Mouse (Mus musculus) mouse trophoblast stem cell (cell line): ENCODE results near the gene Jph2.
"Not testable (repeated sequence)": the region's sequence is repeated elsewhere in the genome, so short reads cannot be mapped to it uniquely, and the experiment has no call there.

Experiments used
- in situ Hi-C, 2 experiments: fragments of 300-500 bp; cut with MseI, MboI; formaldehyde crosslinking; loops; 2 replicates in 1 of 2; 3 replicates in 1 of 2; pipeline ENCODE4 v1.15.1; 2025

Jph2 gene

GRCm38 (mm10) chr2:163411840-163412239 is 14.0 kb upstream of the Jph2 start:
- in situ Hi-C loops, result no loop called here

DNA sequence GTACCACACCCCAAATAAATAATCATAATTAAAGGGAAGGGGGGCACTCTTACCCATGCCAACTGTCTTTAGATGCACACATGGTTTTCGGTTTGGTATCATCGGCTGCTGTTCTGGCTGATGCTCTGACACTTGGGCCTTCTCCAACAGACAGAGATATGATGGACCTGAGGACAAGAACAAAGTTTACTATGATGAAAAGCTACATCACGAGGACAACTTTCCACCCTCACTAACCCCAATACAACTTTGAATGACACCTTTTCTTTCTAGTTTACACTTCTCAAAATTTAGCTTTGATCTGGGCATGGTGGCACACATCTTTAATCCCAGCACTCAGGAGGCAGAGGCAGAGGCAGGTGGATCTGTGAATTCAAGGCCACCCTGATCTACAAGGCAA is 13.6 kb upstream of the Jph2 start:
- in situ Hi-C loops, result not testable (repeated sequence)

DNA sequence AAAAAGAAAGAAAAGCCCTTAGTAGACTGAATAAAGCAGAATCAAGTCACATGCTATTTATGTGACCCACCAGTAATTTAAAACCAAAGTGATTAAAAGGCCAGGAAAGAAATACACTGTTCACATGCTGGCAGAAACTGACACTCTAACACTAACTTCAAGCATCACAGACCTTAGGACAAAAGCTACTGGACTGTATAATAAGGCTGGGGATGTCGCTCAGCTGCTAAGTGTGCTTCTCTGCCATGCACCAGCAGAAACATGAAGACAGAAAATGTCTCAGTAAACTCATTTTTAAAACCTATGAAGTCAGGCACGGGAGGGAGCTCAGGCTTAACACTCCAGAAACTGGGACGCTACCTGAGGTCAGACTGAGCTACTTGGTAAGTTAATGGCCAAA is 12.4 kb upstream of the Jph2 start:
- in situ Hi-C loops, result no loop called here

DNA sequence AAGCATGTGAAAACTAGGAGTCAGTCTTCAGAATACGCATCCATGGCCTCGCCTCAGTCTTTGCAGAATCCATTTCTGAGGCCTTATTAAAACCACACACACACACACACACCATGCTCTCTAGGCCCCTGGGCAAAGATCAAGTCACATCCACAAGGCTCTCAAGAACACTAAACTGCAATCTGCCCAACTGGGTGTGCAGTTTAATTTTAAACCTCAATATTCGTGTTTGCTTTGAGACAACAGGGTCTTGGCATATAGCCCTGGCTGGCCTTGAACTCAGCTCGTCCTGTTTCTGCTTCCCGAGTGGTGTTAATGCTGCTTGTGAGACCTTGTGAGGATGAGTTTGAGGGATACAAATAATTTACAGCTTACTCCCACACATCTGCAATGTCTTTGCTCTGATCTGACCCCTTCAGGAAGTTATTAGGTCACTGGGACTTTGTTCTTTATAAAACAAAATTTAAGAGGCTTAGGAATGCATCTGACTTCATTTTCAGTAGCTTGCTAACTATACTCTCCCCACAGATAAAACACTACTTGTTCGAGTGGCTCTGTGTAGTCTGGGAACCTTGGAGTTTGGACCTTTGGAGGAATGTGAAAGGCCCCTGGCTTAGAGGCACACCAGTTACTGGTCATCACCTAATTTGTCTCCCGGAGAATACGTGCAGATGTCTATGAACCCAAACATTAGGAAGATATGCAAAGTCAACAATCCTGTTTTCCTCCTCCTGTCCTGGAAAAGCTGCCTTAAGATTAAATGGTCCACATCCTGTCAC is 6.4 kb upstream of the Jph2 start:
- in situ Hi-C loops, result loop anchor here (5.0 kb wide), 1 partner anchor 62 kb away; no protein-coding TSS in a partner anchor

DNA sequence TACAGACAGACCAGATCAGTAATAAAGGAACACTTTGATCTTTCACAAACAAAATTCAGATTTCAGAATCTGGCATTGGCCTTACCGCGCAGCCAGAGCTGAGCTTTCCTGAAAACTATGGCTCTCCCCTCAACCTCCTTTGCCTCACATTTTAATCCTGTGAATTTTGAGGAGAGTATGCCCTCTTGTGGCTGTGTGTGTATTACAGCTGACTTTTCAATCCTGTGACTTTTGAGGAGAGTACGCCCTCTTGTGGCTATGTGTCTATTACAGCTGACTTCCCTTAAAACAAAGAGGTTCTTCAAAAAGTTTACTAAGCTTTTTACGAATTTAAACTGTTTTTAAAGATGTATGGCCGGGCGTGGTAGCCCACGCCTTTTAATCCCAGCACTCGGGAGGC is 3.4 kb upstream of the Jph2 start:
- in situ Hi-C loops, result loop anchor here (5.0 kb wide), 1 partner anchor 59 kb away; no protein-coding TSS in a partner anchor

- in situ Hi-C loops, result no loop called here
Observed at GRCm38 (mm10) chr2:163399222-163399621, 1.4 kb upstream of the Jph2 start.

DNA sequence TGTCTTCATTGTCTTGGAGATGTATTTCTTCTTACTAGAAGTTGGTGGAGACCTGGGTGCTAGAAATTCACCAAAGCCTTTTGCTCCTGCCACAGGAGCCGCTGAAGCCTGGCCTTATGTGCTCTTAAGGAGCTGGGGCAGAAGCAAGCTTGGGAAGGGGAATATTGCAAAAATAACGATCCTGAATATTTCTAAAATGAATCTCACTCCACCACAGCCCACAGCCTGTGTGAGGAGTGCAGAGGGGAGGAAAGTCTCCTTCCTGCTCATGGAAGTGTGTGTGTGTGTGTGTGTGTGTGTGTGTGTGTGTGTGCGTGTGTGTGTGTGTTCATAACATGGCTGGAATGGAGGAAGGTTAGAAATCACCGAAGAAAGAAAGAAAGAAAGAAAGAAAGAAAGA is 977 bp upstream of the Jph2 start:
- in situ Hi-C loops, result no loop called here

- in situ Hi-C loops, result no loop called here
Observed at GRCm38 (mm10) chr2:163397071-163397470, 722 bp downstream of the Jph2 start.

DNA sequence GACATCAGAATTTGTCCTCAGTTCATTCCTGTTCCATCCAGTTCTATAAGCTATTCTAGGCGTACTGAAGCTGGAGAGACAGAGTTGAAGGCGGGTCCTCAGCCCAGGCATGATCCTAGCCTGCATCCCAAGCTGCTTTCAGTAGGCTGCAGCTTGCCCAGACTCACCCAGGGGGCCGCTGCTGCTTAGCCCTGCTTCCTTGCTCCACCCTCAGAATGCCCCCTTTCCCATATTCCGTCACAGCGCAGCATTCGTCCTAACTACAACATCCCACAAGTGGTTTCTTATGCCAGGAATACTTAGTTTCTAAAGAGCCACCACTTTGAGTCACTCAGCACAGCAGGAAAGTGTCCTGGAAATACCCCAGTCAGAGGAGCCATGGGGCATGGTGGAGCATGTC is 2.8 kb downstream of the Jph2 start:
- in situ Hi-C loops, result no loop called here

DNA sequence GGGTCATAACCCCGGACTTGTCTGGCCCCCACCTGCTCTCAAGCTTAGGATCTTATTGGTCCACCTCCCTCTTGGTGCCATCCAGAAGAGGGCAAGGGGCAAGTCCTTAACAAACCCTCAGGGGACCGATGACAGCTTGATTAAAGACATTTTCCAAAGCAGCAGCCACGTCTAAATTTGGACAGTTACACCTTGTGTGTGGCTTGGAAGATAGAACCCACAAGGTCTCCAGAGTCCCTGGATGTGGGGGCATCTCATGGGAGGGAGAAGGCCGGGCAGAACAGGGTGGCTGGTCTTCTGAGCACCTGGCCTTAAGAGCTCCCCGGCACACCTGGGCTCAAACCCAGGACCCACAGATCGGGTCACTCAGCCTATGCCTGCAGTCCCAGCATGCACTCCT is 3.8 kb downstream of the Jph2 start:
- in situ Hi-C loops, result no loop called here

- in situ Hi-C loops, result no loop called here
Observed at GRCm38 (mm10) chr2:163393241-163393640, 4.6 kb downstream of the Jph2 start.

DNA sequence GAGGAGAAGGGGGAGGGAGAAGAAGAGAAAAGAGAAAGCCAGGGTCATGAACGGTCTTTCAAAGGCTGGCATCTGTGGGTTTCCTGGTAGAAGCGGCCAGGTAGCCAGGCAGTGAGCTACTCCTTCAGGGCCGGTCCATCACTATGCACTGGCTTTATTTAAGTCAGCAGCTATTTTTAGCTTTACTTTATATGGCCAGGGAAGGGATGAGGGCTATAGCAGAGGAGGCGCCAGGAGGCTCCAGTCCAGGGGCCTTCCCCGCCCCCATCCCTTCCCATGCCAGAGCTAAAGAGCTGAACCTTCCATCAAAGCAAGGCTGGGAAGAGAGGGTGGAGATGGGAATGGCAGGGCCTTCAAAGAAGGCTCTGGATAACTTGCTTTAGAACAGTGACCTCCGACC is 5.4 kb downstream of the Jph2 start:
- in situ Hi-C loops, result no loop called here

GRCm38 (mm10) chr2:163386423-163387190 is 11.2 kb downstream of the Jph2 start:
- in situ Hi-C loops, result no loop called here

GRCm38 (mm10) chr2:163385126-163385525 is 12.7 kb downstream of the Jph2 start:
- in situ Hi-C loops, result no loop called here

DNA sequence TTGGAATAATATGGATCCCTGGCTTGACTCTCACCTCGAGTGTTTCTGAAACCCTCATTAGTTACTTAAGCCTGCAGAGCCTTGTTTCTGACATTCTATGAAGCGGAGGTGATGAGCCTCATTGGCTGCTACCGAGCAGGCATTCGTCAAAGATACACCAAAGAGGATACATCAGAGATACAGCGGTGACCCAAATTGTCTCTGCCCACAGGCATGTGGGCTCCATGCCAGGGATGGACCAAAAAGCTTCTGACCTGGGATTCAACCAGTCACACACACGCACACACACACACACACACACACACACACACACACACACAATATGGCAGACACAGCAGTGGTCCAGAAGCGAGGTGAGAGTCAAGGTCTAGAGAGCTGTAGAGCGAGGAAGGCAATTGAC is 16.5 kb downstream of the Jph2 start:
- in situ Hi-C loops, result no loop called here

DNA sequence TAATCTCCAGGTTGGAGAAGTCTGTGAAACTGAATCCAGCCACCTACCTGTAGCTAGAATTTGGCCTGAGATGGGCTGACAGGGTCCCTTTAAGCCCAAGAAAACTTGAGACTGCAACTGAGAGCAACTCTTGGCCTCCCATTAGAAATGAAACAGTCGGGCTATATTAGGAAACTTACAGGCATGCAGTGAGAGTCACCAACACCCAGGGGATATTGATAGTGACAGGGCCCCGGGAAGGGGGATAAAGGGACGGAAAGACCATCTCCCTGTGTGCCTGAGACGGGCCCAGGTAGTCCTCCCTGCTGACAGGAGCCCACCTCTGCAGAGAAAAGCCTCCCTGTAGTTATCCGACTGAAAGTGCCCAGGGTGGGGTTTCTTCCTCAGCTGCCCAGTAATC is 18.4 kb downstream of the Jph2 start:
- in situ Hi-C loops, result no loop called here

DNA sequence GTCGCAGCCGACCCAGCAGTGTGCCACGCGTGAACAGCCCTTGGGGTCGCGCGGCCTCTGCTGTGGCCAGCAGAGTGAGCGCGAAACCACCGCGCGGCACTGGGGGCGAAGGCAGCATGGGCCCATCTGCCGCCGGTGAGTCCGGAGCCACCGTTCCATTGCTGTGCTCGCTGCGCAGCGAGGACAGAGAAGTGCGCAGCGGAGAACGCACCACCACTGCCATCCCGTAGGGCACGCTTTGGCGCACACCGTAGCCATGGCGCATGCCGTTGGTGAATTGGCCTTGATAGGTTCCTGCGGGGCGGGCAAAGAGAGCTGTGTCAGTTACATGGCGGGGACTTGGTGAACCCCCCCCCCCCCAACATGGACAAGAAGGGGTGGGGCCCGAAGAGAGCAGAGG is 21.7 kb downstream of the Jph2 start:
- in situ Hi-C loops, result no loop called here

- in situ Hi-C loops, result no loop called here
Observed at GRCm38 (mm10) chr2:163375468-163375867, 22.3 kb downstream of the Jph2 start.

DNA sequence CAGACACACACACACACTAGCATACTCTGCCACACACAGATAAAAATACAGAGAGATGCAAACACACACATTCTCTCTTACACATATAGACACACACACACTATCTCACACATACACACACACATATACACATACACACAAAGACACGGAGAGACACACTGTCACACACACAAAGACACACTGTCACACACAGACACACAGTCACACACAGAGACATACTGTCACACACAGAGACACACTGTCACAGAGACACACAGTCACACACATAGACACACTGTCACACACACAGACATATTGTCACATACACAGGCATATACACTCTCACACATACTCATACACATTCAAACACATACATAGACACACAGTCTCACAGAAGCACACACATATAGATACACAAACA is 25.2 kb downstream of the Jph2 start:
- in situ Hi-C loops, result no loop called here

DNA sequence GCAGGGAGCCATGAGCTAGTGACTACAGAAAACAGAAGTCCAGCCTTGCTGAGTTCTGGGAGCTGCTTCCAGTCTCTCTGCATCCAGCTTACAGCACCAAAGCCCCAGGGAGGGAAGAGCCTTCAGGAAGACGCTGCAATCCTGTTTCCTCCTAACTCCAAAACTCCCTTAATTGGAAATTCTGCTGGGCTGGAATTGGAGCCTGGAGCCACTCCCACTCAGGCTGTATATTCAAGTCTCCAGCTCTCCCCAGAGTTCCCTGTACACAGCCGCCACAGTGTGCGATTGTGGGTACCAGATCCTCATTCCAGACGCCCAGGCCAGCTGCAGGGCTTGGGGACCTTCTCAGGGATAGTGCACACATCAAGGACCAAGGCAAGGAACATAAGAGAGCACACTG is 27.6 kb downstream of the Jph2 start:
- in situ Hi-C loops, result no loop called here

GRCm38 (mm10) chr2:163364785-163365541 is 32.8 kb downstream of the Jph2 start:
- in situ Hi-C loops, result no loop called here
